Mouse (Mus musculus) heart, embryonic 16.5 days (tissue): Measurements from ENCODE around the gene Kif18b. TPM values are rescaled to one million over a fixed set of nuclear protein-coding genes. Genes with fewer than 3 reads are reported as not detected.

ENCODE experiments used
- ATAC-seq: fragments of 200-750 bp; cut with Nextera tagmentation; replicated peaks from 2 replicates; pipeline ENCODE4 v1.8.0; 2017; ENCODE audit warnings: moderate number of reproducible peaks; ENCODE audit not compliant: insufficient read depth, low FRiP score; ENCODE audit errors: extremely low read depth
- H3K27ac ChIP-seq: fragments of 300-500 bp; sonication (generic); 2 replicates; pipeline ENCODE4 v1.5.1; 2014; ENCODE audit warnings: mild to moderate bottlenecking, low read length, control low read depth, moderate library complexity
- H3K27me3 ChIP-seq: fragments of 300-500 bp; sonication (generic); 2 replicates; pipeline ENCODE4 v1.6.1; 2014; ENCODE audit warnings: low read length, mixed read lengths; ENCODE audit not compliant: control insufficient read depth, insufficient read depth
- H3K36me3 ChIP-seq: fragments of 300-500 bp; sonication (generic); 2 replicates; pipeline ENCODE4 v1.6.1; 2014; ENCODE audit not compliant: control insufficient read depth, insufficient read depth
- H3K4me1 ChIP-seq: fragments of 300-500 bp; sonication (generic); 2 replicates; pipeline ENCODE4 v1.6.1; 2014; ENCODE audit warnings: low read length, mixed read lengths; ENCODE audit not compliant: control insufficient read depth, insufficient read depth
- H3K4me2 ChIP-seq: fragments of 300-500 bp; sonication (generic); 2 replicates; pipeline ENCODE4 v1.6.1; 2014; ENCODE audit warnings: low read depth, mild to moderate bottlenecking, control low read depth, low read length
- H3K4me3 ChIP-seq: fragments of 300-500 bp; sonication (generic); 2 replicates; pipeline ENCODE4 v1.5.1; 2014; ENCODE audit warnings: mild to moderate bottlenecking, control low read depth, low read length
- H3K9ac ChIP-seq: fragments of 300-500 bp; sonication (generic); 2 replicates; pipeline ENCODE4 v1.6.1; 2014; ENCODE audit warnings: low read length, control low read depth
- H3K9me3 ChIP-seq: fragments of 300-500 bp; sonication (generic); replicated peaks from 2 replicates; pipeline ENCODE4 v1.6.1; 2016; ENCODE audit warnings: low read length; ENCODE audit not compliant: control insufficient read depth
- WGBS: fragments of 180-500 bp; shearing (Covaris S2); extraction: QIAGEN DNeasy Blood & Tissue Kit; methylation state at CpG from one replicate; pipeline ENCODE4 v1.1.7; 2014; 5-methylcytosine and 5-hydroxymethylcytosine counted together
- polyA plus RNA-seq: library from polyadenylated mRNA; unstranded; fragments of >200 nt; fragmentation: Nextera tagmentation; extraction: Ambion mirVana; gene quantifications from 2 replicates; pipeline ENCODE4 v1.2.1, GENCODE M21; 2015

The Kif18b gene
- polyA plus RNA-seq, 1 experiment from 2014 or later: 7.6 TPM

DNA sequence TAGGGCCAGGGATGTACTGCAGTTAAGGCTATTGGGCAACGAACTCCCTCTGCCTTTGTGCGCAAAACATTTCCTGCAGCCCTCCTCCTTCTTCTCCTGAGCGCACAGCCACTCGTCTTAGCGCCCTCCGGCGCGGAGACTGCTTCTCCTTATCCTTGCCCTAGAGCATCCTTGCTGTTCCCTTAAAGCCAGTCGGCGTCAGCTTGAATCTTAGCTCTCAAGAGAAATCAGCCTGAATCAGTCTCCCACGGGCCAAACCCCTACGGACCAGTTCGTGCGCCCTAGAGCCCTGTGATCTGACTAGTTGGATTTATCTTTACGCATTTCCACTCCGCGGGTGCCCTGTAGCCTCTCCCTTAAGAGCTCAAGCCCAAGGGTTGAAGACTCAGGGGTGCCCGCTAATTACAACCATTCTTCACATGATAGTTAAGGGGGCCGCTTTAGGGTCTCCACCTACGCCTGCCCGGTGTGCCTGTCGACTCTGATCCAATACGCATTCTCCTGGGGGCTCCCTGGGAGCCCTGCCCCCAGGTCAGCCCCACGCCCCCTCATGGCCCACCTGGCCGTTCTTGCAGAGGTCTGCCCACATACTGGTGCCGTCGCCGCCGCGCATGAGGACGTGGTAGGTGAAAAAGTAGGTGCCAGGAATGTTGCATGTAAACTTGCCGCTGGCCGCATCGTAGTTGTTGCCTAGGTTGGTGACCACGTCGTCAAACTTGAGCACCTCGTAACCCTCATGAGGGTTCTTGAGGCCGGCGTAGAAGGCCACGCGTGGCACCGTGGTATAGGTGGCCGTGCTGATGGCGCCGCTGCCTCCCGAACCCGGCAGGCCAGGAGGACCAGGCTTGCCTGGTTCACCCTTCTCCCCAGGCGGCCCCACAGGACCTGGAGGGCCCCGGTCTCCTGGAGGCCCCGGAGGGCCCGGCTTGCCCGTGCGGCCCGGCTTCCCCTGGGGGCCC lies 20.7 kb upstream of the Kif18b start:
- WGBS: 3% methylated on average over 54 of the region's 54 CpGs
- Histone ChIP-seq H3K4me3 (peak overlapping the region; percentile 47), H3K36me3 (no peaks in the 10 kb centered on the region), H3K27me3 (peaks cover 74% of the 10 kb centered on the region), H3K4me1 (peaks cover 19% of the 10 kb centered on the region), H3K9ac (no peak overlapping the region), H3K4me2 (peak overlapping the region; percentile 67), H3K27ac (no peak overlapping the region), H3K9me3 (no peaks in the 10 kb centered on the region)
- no peak for ATAC-seq

DNA sequence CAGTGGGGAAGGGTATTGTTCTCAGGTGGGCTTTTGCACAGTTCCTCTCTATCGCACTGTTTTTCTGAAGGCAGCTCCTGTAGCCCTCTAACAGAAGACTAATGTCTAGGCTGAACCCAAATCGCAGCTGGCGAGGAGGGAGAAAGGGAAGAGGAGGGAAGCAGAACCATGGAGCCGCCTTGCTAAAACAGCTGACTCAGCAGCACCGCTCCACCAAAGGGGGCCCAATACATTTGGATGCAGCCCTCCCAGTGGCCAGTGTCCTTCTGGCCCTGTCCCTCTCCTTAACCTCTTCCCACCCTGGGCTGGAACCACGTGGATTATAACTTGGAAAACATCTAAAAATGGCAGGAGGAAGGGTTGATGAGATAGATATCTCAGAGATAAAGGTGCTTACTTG lies 16.3 kb upstream of the Kif18b start:
- no peak for ATAC-seq
- H3K4me3 ChIP-seq: no peak overlapping the region
- no peak overlapping the region for H3K4me2 ChIP-seq
- peaks cover 57% of the 10 kb centered on the region for H3K27me3 ChIP-seq
- WGBS: 64% methylated on average over 6 of the region's 6 CpGs
- no peaks in the 10 kb centered on the region for H3K9me3 ChIP-seq
- no peak overlapping the region for H3K9ac ChIP-seq
- H3K27ac ChIP-seq: no peak overlapping the region
- peaks cover 16% of the 10 kb centered on the region for H3K4me1 ChIP-seq
- no peaks in the 10 kb centered on the region for H3K36me3 ChIP-seq

- H3K27me3 ChIP-seq: peaks cover 40% of the 10 kb centered on the region
- no peak overlapping the region for H3K9ac ChIP-seq
- H3K4me2 ChIP-seq: no peak overlapping the region
- no peak for ATAC-seq
- no peaks in the 10 kb centered on the region for H3K36me3 ChIP-seq
- no peaks in the 10 kb centered on the region for H3K9me3 ChIP-seq
- H3K4me1 ChIP-seq: peaks cover 7% of the 10 kb centered on the region; the same call in 1 of the 2 replicates
- H3K27ac ChIP-seq: no peak overlapping the region
- H3K4me3 ChIP-seq: no peak overlapping the region
- WGBS: 36% methylated on average over 13 of the region's 13 CpGs
Observed at GRCm38 (mm10) chr11:102939024-102939675, 14.2 kb upstream of the Kif18b start.

DNA sequence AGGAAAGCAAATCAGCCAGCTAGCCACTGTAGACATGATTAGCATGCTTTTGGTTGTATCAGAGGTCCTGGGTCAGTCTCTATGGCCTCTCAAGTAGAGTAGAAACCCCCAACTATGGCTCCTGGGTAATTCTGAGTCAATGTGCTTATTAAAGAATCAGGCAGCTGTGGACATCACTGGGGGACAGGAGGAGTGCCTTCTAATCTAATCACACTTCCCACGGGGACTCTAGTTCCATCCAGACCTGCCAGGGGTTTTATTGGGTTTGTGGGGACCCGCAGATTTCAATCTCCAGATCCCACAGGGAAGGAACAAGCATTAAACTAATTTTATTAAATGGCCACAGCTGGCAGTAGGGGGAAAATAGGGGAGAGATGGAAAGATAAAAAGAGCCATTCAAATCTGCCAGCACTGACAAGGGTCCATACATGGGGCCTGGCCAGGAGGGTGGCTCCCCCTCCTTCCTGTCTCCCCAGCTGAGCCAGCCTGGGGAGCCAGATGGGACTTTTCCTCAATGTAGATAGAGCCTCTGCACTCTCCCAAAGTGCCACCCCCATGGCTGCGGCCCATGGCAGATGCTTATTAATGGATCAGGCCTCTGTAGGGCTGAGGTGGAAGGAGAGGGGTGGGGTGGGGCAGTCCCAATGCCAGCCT lies 12.7 kb upstream of the Kif18b start:
- peaks cover 7% of the 10 kb centered on the region; the same call in 1 of the 2 replicates for H3K4me1 ChIP-seq
- ATAC-seq: no peak
- H3K27ac ChIP-seq: no peak overlapping the region
- peaks cover 25% of the 10 kb centered on the region for H3K27me3 ChIP-seq
- H3K9ac ChIP-seq: no peak overlapping the region
- H3K4me2 ChIP-seq: no peak overlapping the region
- H3K36me3 ChIP-seq: no peaks in the 10 kb centered on the region
- no peak overlapping the region for H3K4me3 ChIP-seq
- H3K9me3 ChIP-seq: no peaks in the 10 kb centered on the region
- WGBS: 64% methylated on average over 3 of the region's 3 CpGs

GRCm38 (mm10) chr11:102936272-102936671 lies 11.3 kb upstream of the Kif18b start:
- Histone ChIP-seq H3K4me3 (no peak overlapping the region), H3K9ac (no peak overlapping the region), H3K27me3 (peaks cover 21% of the 10 kb centered on the region), H3K9me3 (no peaks in the 10 kb centered on the region), H3K4me2 (no peak overlapping the region), H3K36me3 (no peaks in the 10 kb centered on the region), H3K4me1 (peaks cover 7% of the 10 kb centered on the region; the same call in 1 of the 2 replicates), H3K27ac (no peak overlapping the region)
- WGBS: 52% methylated on average over 4 of the region's 4 CpGs
- no peak for ATAC-seq

- H3K4me3 ChIP-seq: no peak overlapping the region
- H3K27me3 ChIP-seq: 0 out of 2 replicates have a peak, but pooled peaks cover under 1% of the 10 kb centered on the region
- no peaks in the 10 kb centered on the region for H3K4me1 ChIP-seq
- WGBS: 79% methylated on average over 10 of the region's 10 CpGs
- ATAC-seq: no peak
- no peak overlapping the region for H3K9ac ChIP-seq
- H3K9me3 ChIP-seq: no peaks in the 10 kb centered on the region
- H3K36me3 ChIP-seq: no peaks in the 10 kb centered on the region
- no peak overlapping the region for H3K4me2 ChIP-seq
- H3K27ac ChIP-seq: no peak overlapping the region
Observed at GRCm38 (mm10) chr11:102930672-102931071, 5.7 kb upstream of the Kif18b start.

- H3K27me3 ChIP-seq: no peaks in the 10 kb centered on the region
- H3K9me3 ChIP-seq: no peaks in the 10 kb centered on the region
- H3K27ac ChIP-seq: peak overlapping the region; percentile 78
- peak; percentile 56 for ATAC-seq
- peaks cover 14% of the 10 kb centered on the region for H3K4me1 ChIP-seq
- H3K4me2 ChIP-seq: peak overlapping the region; percentile 87
- WGBS: 2% methylated on average over 10 of the region's 10 CpGs
- peak overlapping the region; percentile 70 for H3K9ac ChIP-seq
- H3K4me3 ChIP-seq: peak overlapping the region; percentile 82
- no peaks in the 10 kb centered on the region; the same call in 1 of the 2 replicates for H3K36me3 ChIP-seq
Observed at GRCm38 (mm10) chr11:102925351-102925717, 410 bp upstream of the Kif18b start.

- Histone ChIP-seq H3K4me3 (no peak overlapping the region), H3K36me3 (no peaks in the 10 kb centered on the region; the same call in 1 of the 2 replicates), H3K9me3 (no peaks in the 10 kb centered on the region), H3K9ac (no peak overlapping the region), H3K4me1 (peaks cover 14% of the 10 kb centered on the region), H3K27me3 (no peaks in the 10 kb centered on the region), H3K4me2 (no peak overlapping the region), H3K27ac (no peak overlapping the region)
- WGBS: 85% methylated on average over 6 of the region's 6 CpGs
- ATAC-seq: no peak
Observed at GRCm38 (mm10) chr11:102921491-102921890, 3.4 kb downstream of the Kif18b start.
